Mouse (Mus musculus) lung, adult 2 months (tissue): ENCODE data around the gene Tmem258.

Experiments
- CTCF ChIP-seq: fragments of 200-500 bp; IDR thresholded peaks from 2 replicates; pipeline ENCODE4 v1.5.1; 2011; ENCODE audit warnings: mild to moderate bottlenecking, low read length, control low read depth; ENCODE audit not compliant: insufficient read depth
- POLR2A ChIP-seq: fragments of 200-500 bp; IDR thresholded peaks from 2 replicates; pipeline ENCODE4 v1.6.1; 2011; ENCODE audit warnings: low read depth, mild to moderate bottlenecking, control low read depth, low read length, borderline replicate concordance; ENCODE audit errors: extremely low read depth

DNA sequence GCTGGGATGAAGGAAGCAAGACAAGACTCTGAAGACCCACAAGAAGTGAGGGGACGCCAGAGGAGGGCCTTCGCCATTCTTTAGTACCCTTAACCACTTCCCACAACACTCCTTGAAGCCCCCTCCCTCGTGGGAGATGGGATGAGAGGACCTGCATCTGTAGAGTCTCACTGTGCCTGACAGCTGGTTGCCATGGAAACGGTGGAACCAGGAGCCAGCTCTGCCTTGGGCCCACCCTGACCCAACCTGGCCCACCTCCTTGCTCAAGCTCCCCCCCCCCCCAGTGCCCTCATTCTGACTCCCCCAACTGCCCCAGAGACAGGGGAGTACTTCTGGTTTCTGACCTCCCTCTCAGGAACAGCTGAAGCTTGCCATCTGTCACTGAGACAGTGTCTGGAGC is 17.8 kb downstream of the Tmem258 start:
- TF ChIP-seq POLR2A (no peak), CTCF (no peak)
